Mouse (Mus musculus) gastrocnemius, postnatal 36 days (tissue): ENCODE results near the gene Fpgs. TPM values are rescaled to one million over a fixed set of nuclear protein-coding genes. Genes with fewer than 3 reads are reported as not detected.

Experiments used
- DNase-seq, 2 experiments: peaks; one replicate each; pipeline ENCODE4 v3.0.0; 2022
- intact Hi-C: fragments of 180-260 bp; cut with DNase I; formaldehyde crosslinking; loops from one replicate; pipeline ENCODE4 v1.15.1; 2025
- total RNA-seq, 2 experiments: library from RNA; stranded (reverse); gene quantifications; 2 replicates each; pipeline ENCODE4 v1.2.3; 2021

Gene Fpgs
- total RNA-seq, 2 experiments from 2014 or later = 4.4 to 4.5 TPM

DNA sequence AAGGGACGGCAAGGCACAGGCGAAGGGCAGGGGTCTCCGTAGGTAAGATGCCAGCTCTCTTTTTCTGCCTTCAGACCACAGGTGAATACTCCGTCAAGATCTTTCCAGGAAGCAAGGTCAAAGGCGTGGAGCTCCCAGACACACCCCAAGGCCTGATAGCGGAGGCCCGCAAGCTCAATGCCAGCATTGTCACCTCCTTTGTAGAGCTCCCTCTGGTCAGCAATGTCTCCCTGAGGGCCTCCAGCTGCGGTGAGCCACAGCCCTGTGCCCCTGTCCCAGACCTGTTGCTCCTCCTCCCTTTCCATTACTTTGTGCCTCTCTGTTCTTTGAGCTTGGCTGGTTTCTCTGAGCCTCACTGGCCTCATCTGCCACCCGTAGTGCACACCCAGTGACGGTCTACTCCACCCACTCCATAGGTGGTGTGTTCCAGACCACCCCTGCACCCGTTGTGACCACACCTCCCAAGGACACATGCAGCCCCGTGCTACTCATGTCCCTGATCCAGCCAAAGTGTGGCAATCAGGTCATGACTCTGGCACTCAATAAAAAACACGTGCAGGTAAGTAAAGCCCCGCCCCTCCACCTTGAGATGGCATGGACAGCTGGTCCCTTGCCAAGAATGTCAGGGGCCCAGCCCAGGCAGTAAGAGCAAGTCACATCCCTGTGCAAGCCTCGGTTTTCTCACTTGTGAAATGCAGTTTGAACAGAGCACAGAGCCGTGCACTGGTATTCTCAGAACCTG, 30.6 kb downstream of the Fpgs start:
- intact Hi-C loops = no loop called here

DNA sequence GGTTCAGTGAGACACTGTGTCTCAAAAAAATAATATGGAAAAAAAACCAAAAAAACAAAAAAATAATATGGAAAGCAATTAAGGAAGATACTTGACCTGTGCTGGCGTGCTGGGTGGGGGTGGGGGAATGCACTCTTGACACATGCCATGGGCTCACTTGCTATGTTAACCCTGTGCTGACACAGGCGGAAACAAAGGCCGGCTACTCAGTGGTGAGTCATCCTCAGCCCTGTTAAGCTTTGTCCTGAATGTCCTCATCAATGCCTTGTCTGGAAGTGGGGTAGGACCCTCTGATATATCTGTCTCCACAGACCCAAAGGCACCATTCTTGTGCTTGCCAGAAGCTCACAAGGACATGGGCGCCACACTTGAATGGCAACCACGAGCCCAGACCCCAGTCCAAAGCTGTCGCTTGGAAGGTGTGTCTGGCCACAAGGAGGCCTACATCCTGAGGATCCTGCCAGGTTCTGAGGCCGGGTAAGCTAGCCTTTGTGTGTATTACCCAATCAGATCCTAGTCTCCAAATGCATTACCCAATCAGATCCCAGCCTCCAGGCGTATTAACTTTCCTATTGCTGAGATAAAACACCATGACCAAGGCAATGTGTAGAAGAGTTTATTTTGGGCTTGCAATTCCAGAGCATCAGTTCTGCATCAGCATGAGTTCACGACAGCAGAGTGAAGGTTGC, 31.9 kb downstream of the Fpgs start:
- intact Hi-C loops = no loop called here
- DNase-seq = no peak

More for the DNA sequence above, 30.6 kb downstream of the Fpgs start:
- no peak for DNase-seq

DNA sequence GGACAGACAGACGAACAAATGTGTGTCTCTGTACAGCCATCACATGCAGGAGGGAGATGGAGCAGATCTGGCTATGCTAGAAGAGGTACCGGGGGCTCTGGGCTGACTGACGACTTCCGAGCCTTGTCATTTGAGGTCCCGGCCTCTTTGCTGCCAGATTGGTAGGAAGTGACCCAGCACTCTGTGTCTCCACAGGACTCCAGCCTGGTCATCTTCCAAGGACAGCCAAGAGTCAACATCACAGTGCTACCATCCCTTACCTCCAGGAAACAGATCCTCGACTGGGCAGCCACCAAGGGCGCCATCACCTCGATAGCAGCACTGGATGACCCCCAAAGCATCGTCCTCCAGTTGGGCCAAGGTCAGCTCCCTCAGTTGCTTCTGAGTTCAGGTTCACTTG, 32.8 kb downstream of the Fpgs start:
- no peak for DNase-seq
- intact Hi-C loops = no loop called here

- intact Hi-C loops = loop anchor here (2.0 kb wide), 1 partner anchor 89 kb away; no protein-coding TSS in a partner anchor
Measured at GRCm38 (mm10) chr2:32669876-32670275, 34.1 kb downstream of the Fpgs start.

DNA sequence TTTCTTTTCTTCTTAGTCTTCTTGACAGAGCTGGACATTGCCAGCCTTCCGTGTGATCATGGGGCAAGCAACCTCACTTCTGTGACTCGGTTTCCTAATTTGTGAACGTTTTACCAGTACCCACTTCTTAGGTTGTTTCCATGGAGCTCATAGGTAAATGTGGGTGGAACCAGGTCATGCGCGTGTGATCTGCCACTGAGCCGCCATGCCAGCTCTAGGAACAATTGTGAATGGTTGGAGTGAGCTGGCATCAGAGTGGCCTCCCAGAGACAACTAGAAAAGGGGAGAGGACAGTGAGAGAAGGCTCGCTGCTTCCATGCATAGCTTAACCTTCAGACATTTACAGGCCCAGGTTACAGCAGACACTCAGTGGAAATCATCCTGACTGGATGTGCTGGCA, 35.8 kb downstream of the Fpgs start:
- intact Hi-C loops = loop anchor here (2.0 kb wide), 1 partner anchor 87 kb away; no protein-coding TSS in a partner anchor
- DNase-seq = no peak

More at GRCm38 (mm10) chr2:32669876-32670275, 34.1 kb downstream of the Fpgs start:
- DNase-seq = no peak

DNA sequence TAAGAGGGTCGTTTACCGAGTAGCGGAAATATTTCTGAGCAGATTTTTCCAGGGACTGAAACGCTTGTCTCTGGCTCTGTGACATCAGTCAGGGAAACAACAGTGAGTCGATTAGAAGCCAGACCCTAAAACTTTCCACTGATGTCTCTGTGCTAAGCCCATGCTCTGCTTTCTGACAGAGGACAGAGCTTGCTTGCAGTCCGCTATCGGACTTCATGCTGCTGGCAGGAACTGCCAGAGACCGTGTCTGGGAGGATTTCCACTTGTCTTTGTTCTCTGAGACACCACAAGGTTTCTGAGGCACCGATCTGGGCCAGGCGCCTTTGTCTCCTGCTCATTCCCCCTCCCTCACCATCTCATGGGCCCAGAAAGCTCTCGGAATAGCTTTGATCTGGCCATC, 36.2 kb downstream of the Fpgs start:
- intact Hi-C loops = loop anchor here (2.0 kb wide), 1 partner anchor 87 kb away; no protein-coding TSS in a partner anchor
- no peak for DNase-seq

GRCm38 (mm10) chr2:32665853-32666252, 38.1 kb downstream of the Fpgs start:
- DNase-seq = no peak
- intact Hi-C loops = no loop called here

GRCm38 (mm10) chr2:32665345-32665744, 38.6 kb downstream of the Fpgs start:
- DNase-seq = no peak
- intact Hi-C loops = no loop called here

DNA sequence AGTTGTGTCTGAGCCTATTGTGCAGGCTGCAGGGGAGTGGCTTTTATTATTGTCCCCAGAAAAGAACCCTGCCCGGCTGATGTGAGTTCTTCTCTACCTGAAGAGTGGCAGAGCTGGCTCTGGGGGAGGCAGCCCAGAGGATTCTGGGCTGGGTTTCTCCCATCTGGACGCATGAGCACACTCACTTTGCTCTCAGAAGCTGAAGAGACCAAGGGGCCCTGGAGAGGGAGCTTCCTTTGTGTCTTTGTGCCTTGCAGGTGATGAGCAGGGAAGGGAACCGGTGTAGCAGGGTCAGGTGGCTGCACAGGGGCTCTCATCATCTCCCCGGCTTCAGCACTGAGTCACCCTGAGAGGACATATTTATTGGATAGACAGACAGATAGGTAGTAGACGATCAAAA, 41.7 kb downstream of the Fpgs start:
- no peak for DNase-seq
- intact Hi-C loops = no loop called here

- no peak for DNase-seq
- intact Hi-C loops = no loop called here
Measured at GRCm38 (mm10) chr2:32661509-32662107, 42.3 kb downstream of the Fpgs start.

- DNase-seq = no peak
- intact Hi-C loops = no loop called here
Measured at GRCm38 (mm10) chr2:32658873-32659272, 45.1 kb downstream of the Fpgs start.

- DNase-seq = peak in 1 of 2 experiments; percentile 42
- intact Hi-C loops = no loop called here
Measured at GRCm38 (mm10) chr2:32655826-32656225, 48.1 kb downstream of the Fpgs start.

GRCm38 (mm10) chr2:32655394-32655744, 48.6 kb downstream of the Fpgs start:
- intact Hi-C loops = no loop called here
- no peak for DNase-seq

GRCm38 (mm10) chr2:32654743-32655393, 49.1 kb downstream of the Fpgs start:
- DNase-seq = no peak
- intact Hi-C loops = no loop called here

DNA sequence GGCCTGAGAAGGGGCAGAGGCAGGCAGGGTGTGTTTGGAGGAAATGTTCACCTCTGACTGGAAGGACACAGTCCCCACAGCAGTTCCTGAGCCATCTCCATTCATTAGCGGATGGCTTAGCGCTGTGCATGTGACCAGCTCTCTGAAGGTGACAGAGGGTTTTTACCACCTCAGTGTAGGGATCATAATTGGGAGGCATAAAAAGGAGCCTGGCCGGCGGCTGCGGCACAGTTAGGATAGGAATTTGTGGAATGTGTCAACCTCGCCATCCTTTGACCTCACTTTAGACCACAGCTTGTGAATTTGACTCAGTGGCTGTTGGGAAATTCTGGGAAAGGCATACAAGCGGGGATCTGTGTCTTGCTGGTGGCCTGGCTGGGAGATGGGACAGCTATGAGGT, 50.2 kb downstream of the Fpgs start:
- intact Hi-C loops = no loop called here
- no peak for DNase-seq

- DNase-seq = no peak
- intact Hi-C loops = no loop called here
Measured at GRCm38 (mm10) chr2:32647366-32647765, 56.6 kb downstream of the Fpgs start.

- intact Hi-C loops = no loop called here
- peak; percentile 73 to 74 for DNase-seq
Measured at GRCm38 (mm10) chr2:32646379-32647056, 57.4 kb downstream of the Fpgs start, which contains the start of gene Eng. Eng (plus strand) TSS chr2:32646595.

GRCm38 (mm10) chr2:32645647-32646046, 58.3 kb downstream of the Fpgs start:
- DNase-seq = no peak
- intact Hi-C loops = no loop called here

- no peak for DNase-seq
- intact Hi-C loops = no loop called here
Measured at GRCm38 (mm10) chr2:32644799-32645475, 59.0 kb downstream of the Fpgs start.

DNA sequence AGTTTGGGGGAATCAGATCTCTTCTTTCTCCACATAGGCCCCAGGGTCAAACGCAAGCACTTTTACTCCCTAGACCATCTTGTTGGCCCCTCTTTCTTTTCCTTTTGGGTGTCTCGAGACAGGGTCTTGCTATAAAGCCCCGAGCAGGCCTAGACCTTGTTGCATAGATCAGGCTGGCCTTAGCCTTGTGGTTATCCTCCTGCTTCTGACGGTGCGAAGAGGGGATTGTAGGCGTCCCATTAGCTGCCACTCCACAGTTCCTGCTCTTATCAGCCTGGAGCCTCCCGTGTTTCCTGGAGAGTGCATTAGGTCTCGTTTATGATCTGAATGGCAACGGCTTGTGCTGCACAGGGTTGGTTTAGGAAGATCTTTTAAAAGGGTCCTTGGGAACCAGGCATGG, 59.9 kb downstream of the Fpgs start:
- intact Hi-C loops = no loop called here
- DNase-seq = no peak
